Mouse (Mus musculus) cerebellum, adult 8-10 months (tissue): Measurements from ENCODE around the gene Mvp.

Experiments
- DNase-seq: peaks from one replicate; pipeline ENCODE4 v3.0.0; 2022

The Mvp gene

DNA sequence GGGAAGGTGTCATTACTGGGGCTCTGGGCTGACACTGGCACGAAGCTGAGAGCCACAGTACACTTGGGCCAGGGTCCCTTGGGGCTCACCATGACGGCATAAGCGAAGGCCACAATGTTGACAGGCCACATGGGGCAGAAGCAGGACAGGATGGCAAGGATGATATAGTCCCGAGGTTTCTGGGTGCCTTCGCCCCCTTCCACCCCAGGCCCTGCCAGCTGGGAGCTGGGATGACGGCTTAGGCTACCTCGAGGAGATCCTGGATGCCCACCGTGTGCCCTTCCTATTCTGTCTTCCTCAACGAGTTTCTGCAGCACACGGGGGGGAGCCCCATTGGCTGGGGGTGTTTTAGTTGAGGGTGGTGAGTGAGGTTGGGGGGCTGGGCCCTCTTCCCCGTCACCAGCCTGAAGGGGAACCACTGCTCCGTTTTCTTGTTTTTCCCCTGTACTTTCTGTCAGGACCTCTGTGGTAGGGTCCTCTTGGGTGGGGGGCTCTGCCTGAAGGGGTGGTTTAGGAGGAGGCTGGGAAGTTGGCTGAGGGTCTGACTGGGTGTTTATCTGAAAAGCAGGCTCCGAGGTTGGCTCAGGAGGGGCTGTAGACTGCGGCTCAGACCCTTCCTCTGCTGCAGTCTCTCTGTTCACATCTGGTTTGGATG is 5.0 kb upstream of the Mvp start:
- peak; percentile 47 for DNase-seq

- peak; percentile 52 for DNase-seq
Observed at GRCm38 (mm10) chr7:127018416-127019305, 4.2 kb upstream of the Mvp start.

DNA sequence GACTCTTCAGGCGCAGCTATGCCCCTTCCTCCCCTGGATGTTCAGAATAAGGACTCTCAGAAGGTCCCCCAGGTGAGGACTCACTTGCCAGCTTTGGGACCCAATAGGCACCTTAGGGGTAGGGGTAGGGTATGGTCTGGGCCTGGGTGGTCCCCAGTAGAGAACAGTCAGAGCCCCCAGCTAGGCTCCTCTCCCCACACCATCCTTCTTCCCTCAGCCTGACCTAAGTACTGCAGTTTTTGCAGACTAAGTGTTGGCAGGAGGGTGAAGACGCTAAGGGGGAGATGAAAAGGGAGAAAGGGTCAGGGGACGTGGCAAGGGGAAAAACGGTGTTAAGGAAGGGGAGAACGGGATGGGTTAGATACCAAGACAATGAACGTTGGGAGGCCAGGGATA is 3.5 kb upstream of the Mvp start:
- no peak for DNase-seq

DNA sequence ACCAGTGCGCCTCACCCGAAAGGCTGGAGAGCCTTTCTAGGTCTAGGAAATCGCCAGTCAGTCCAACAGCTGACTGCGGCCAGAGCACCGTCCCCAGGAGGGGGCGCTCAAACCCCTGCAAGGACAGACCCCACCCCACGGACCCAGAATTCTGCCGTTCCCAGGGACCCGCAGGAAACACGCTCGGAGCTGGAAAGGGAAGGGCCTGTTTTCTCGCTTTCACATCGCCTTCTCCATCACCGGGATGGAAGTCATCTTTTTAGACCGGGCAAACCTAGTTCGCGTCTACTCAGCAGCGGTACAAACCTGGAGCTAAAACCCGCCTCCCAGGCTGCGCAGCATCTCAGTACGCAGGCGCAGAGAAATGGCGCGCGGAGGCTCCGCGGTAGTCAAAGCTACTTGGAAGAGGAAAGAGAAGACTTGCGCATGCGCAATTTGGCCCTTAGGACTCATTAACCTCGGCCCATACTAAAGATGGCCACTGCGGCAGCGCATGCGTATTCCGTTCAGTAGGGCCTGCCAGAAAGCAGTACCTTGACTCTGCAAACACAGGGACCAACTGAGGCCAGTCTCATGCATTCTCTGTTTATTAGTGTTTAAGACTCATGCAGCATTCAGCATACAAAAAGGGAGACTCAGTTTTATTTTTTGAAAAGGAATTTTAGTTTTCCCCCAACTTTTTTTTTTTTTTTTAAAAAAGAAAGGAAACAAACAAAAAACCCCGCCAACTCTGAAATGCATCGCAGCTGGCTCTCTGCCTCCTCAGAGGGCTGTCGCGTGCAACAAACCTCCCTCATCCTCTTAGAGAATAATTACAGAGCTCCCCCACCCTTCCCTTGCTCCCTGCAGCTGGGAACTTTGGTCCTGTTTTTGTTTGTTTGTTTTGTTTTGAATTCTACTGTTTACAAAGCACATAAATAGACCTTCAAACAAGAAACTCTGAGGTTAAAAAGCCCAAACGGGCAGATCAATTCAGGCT is 2.8 kb upstream of the Mvp start, which contains the start of gene Pagr1a:
Gene Pagr1a (minus strand): TSS at position 382 of the 979 bp plus-strand sequence.
- peak; percentile 97 for DNase-seq

DNA sequence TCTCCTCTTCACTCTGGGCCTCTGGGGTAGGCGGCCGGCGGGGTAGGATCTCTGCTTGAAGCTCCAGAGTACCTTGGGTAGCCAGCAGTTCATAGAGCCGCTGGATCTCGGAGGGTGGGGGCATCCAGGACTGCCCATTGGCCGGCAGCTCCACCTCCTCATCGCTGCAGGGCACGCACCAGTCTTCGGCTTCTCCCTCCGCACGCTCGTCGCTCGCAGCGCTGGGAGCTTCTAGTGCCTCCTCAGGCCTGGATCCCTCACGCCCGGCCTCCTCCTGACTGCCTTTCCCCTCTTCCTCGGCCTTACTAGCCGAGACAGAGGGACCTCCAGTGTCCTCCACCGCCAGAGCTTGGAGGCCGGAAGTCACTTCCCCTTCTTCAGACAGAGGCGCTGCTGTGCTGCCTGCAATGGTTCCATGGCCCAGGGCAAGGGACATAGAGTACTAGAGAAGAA is 2.1 kb upstream of the Mvp start:
- DNase-seq: peak; percentile 71

DNA sequence TGATC is 1.9 kb upstream of the Mvp start, which contains the start of gene Pagr1b:
Gene Pagr1b (minus strand): TSS at position 4 of the 5 bp plus-strand sequence.
- no peak for DNase-seq

DNA sequence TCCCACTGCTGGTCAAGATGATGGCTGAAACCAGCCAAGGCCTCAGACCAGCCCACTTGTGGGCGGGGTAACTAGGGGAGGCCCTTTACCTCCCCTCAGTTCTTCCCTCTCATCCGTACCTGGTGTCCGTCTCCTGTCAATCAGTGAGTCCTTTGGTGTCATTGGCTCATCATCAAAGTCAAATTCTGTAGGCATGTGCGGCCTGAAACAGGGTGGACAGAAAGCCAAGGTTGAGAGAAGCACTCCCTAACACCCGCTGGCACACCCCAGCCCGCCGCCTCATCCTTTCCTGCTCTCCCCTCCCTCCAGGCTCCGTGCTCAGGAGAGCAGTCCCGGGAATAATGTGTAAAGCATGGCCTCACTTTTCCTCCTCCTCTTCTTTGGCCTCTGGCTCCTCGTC is 1.7 kb upstream of the Mvp start:
- DNase-seq: peak; percentile 61

GRCm38 (mm10) chr7:127014993-127015392 is 572 bp upstream of the Mvp start:
- no peak for DNase-seq

DNA sequence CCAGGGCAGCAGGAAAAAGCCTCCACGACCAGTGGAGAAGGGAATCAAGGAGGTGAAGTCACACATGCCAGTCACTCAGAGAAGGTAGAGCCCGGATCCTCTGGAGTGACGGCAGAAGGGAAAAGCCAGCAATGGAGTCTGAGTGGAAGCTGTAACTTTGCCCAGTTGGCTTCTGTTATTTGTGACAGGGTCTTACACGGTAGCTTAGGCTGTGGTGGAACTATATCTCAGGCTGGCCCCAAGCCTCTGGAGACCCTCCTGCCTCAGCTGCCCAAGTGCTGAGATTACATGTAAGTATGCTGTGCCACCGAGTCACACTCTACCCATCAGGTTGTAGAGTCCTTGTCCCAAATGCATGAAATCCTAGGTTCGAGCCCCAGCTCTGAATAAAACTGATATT is 1.0 kb downstream of the Mvp start:
- no peak for DNase-seq

DNA sequence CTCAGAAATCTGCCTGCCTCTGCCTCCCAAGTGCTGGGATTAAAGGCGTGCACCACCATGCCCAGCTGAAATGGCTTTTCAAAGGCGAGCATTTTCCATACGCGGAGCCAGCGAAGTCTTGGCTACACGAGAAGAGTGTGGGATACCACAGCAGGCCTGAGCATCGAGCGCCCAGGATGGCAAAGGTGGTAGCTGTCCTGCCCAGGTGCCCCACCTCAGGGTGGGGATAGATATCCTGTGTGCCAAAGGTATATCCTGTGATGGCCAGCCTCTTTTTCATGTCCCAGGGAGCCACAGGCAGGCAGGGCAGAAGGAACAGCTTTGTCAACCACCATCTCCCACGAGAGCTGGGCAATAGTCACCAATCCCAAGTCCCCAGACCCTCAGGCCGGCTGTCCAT is 1.6 kb downstream of the Mvp start:
- DNase-seq: no peak

DNA sequence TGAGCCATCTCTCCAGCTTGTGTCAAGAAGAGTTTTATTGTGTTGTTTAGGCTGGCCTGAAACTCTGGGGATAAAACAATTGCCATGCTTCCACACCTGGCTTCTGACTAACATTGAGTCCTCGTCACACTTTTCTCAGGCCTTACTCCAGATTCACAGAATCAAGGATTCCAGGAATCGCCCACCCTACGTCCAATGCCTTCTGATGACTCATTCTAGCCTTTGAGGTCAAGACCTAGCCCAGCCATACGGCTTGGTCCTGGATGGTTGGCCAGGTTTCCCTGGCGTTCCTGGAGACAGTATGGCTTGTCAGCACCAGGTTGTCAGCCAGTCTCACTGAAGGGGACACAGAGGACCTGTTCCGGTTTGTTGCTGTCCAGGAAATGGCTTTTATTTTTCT is 2.0 kb downstream of the Mvp start:
- DNase-seq: no peak

GRCm38 (mm10) chr7:127011717-127012116 is 2.7 kb downstream of the Mvp start:
- no peak for DNase-seq

- DNase-seq: no peak
Observed at GRCm38 (mm10) chr7:127011051-127011450, 3.4 kb downstream of the Mvp start.

- peak; percentile 68 for DNase-seq
Observed at GRCm38 (mm10) chr7:127009307-127010085, 4.9 kb downstream of the Mvp start.

- DNase-seq: peak; percentile 97
Observed at GRCm38 (mm10) chr7:127008239-127009019, 6.0 kb downstream of the Mvp start.

GRCm38 (mm10) chr7:127007313-127008024 is 7.0 kb downstream of the Mvp start:
- DNase-seq: no peak

DNA sequence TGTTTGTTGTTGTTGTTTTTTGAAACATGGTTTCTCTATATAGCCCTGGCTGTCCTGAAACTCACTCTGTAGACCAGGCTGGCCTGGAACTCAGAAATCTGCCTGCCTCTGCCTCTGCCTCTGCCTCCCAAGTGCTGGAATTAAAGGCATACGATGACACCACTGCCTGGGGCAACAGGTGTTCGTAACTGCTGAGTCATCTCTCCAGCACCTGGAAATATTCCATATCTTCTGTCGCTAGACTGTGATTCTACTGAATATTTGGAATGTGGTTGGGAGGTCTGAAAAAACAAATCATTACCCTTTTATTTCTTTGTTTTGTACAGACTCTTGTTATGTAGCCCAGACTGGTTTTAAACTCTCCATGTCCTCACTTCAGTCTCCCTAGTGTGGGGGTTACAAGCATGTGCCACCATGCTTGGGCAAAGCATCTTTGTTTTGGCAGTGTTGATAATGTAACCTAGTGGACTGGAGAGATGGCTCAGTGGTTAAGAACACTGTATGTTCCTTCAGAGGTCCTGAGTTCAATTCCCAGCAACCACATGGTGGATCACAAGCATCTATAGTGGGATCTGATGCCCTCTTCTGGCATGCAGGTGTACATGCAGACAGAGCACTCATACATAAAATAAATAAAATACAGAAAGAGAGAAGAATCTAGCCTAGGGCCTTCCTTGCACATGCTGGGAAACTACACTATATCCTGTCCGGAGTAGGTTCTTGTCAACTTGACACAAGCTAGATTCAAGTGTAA is 10.1 kb downstream of the Mvp start:
- no peak for DNase-seq

DNA sequence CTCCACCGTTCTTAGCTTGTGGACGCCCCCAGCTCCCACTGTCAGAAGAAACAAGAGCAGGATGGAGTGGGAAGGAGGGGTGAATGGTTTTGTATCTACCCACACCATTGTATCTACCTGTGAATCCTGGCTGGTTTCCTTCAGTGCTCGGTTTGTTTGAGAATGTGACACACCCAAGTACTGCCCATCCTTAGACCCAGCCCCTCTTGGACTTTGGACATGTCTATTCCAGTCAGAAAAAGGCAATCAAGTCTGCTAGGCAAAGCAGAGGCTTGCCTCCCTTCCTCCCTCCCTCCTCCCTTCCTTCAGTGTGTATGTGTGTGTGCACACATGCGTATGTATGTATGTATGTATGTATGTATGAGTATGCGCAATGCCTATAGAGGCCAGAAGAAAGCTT is 10.8 kb downstream of the Mvp start:
- no peak for DNase-seq

DNA sequence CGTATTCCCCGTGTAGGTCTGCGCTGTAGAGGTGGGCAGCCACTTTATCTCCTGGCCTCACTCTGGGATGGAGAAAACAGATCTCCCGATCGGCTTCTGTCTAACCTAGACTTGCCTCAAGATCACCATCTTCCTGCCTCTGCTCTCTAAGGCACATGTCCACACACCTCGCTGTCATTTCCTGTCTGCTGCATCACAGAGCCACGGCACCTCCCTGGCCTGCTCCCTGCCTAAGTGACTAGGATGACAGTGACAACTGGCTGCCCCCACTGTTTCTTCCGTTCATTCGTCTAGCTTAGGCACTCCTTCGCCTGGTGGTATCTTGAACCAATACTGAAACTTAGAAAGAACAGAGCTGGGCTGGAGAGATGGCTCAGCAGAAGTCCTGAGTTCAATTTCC is 14.9 kb downstream of the Mvp start:
- no peak for DNase-seq

GRCm38 (mm10) chr7:126996449-126996848 is 18.0 kb downstream of the Mvp start:
- DNase-seq: no peak

GRCm38 (mm10) chr7:126988816-126989215 is 25.6 kb downstream of the Mvp start:
- no peak for DNase-seq
